Comparison of ENCODE assay signal across 15 mouse cellular contexts in genomic region chr4:106249028-106249782, GRCm38 (mm10).
DNase-seq lines count a peak whose midpoint lies in the region; ATAC-seq and TF ChIP-seq lines count a peak whose summit lies in the region.
"Had no signal": no experiment of that assay in that cellular context is flagged by ENCODE, and none has a peak within 500 bp of the region (broad histone marks: within the 10 kb centered on the region; RNA-seq: fewer than 3 reads in every experiment).

No protein-coding gene starts in this region.

- no peaks in the 10 kb centered on the region for H3K36me3 ChIP-seq in kidney, adult 2 months (ENCODE audit: control insufficient read depth, insufficient read depth, low read length)
- no peaks in the 10 kb centered on the region for H3K36me3 ChIP-seq in kidney, embryonic 14.5 days (ENCODE audit: control insufficient read depth, insufficient read depth, low read length)
- no peaks in the 10 kb centered on the region for H3K36me3 ChIP-seq in G1E (replicated peaks)
- H3K36me3 ChIP-seq in erythroblast, embryonic 14.5 days (ENCODE audit: control insufficient read depth), result peaks cover 9% of the 10 kb centered on the region
- H3K36me3 ChIP-seq in liver, embryonic 16.5 days (ENCODE audit: control insufficient read depth, insufficient read depth), result no peaks in the 10 kb centered on the region
- H3K36me3 ChIP-seq: heart, embryonic 12.5 days; hindbrain, embryonic 12.5 days; limb, embryonic 15.5 days had no signal

- no peak overlapping the region for H3K9ac ChIP-seq in kidney, embryonic 14.5 days (ENCODE audit: low read depth, low read length)
- peak overlapping the region; percentile 64 for H3K9ac ChIP-seq in liver, embryonic 16.5 days (ENCODE audit: low read depth, low read length)
- H3K9ac ChIP-seq: heart, embryonic 12.5 days; hindbrain, embryonic 12.5 days; limb, embryonic 15.5 days had no signal

- no peak overlapping the region for H3K27ac ChIP-seq in kidney, adult 2 months (ENCODE audit: insufficient read depth, low read depth, low read length)
- H3K27ac ChIP-seq in kidney, embryonic 14.5 days (ENCODE audit: low read depth, low read length), result no peak overlapping the region
- H3K27ac ChIP-seq in liver, embryonic 16.5 days (ENCODE audit: low read length), result peak overlapping the region; percentile 99
- H3K27ac ChIP-seq: hindbrain, embryonic 12.5 days; limb, embryonic 15.5 days had no signal

- WGBS in kidney, adult 2 months, result 78% methylated on average over 7 of the region's 7 CpGs
- WGBS in kidney, embryonic 14.5 days, result 83% methylated on average over 7 of the region's 7 CpGs
- WGBS in liver, embryonic 16.5 days (ENCODE audit: insufficient replicate concordance), result 24% methylated on average over 7 of the region's 7 CpGs

- DNase-seq in kidney, adult 2 months, result no peak
- DNase-seq in G1E (ENCODE audit: low spot score), result no peak
- no peak for DNase-seq in gastrocnemius, adult 8-10 months (ENCODE audit: low spot score in 2 of 2)
- DNase-seq in right cerebral cortex, postnatal 36 days (ENCODE audit: low spot score in 2 of 2), result no peak
- DNase-seq in urinary bladder, postnatal 4 days (ENCODE audit: low spot score in 2 of 2), result no peak
- DNase-seq: cerebellum, postnatal 36 days; kidney, postnatal 14 days had no signal

- TF ChIP-seq CTCF in kidney, adult 2 months (conservative IDR thresholded peaks at IDR 0.05; ENCODE audit: insufficient read depth, insufficient read length, low read depth, low read length), result 0 out of 2 replicates have a peak, but pooled peaks have one; percentile 12
- no peak for TF ChIP-seq CTCF in G1E (IDR thresholded peaks at IDR 0.05; ENCODE audit: low read depth, low read length)

- H3K27me3 ChIP-seq in kidney, adult 2 months (replicated peaks; ENCODE audit: control insufficient read depth, insufficient read depth, low read length), result no peaks in the 10 kb centered on the region
- H3K27me3 ChIP-seq in kidney, embryonic 14.5 days (ENCODE audit: control insufficient read depth, insufficient read depth, low read length), result no peaks in the 10 kb centered on the region
- no peaks in the 10 kb centered on the region for H3K27me3 ChIP-seq in G1E (ENCODE audit: insufficient read depth, low read length)
- H3K27me3 ChIP-seq in erythroblast, embryonic 14.5 days (ENCODE audit: control insufficient read depth), result no peaks in the 10 kb centered on the region
- no peaks in the 10 kb centered on the region for H3K27me3 ChIP-seq in liver, embryonic 16.5 days (ENCODE audit: control insufficient read depth, insufficient read depth, low read depth, low read length)
- H3K27me3 ChIP-seq: heart, embryonic 12.5 days; hindbrain, embryonic 12.5 days; limb, embryonic 15.5 days had no signal

- no peak for TF ChIP-seq POLR2A in kidney, adult 2 months (IDR thresholded peaks at IDR 0.05; ENCODE audit: low read depth, low read length)

- no peak overlapping the region for H3K4me2 ChIP-seq in kidney, embryonic 14.5 days (replicated peaks; ENCODE audit: low read depth, low read length)
- H3K4me2 ChIP-seq in liver, embryonic 16.5 days (ENCODE audit: low read depth, low read length), result peak overlapping the region; percentile 59
- H3K4me2 ChIP-seq: heart, embryonic 12.5 days; hindbrain, embryonic 12.5 days; limb, embryonic 15.5 days; midbrain, embryonic 11.5 days had no signal

- no peak for ATAC-seq in kidney, embryonic 14.5 days (ENCODE audit: low FRiP score, low TSS enrichment)
- ATAC-seq in G1E (ENCODE audit: extremely low read depth, insufficient number of reproducible peaks, low FRiP score, poor library complexity, severe bottlenecking), result peak; percentile 91
- peak; percentile 74 for ATAC-seq in liver, embryonic 16.5 days (ENCODE audit: low read depth)
- ATAC-seq: activated CD4-positive, CD25-positive, alpha-beta regulatory T cell, adult 4 months had no signal

- no peaks in the 10 kb centered on the region for H3K9me3 ChIP-seq in kidney, embryonic 14.5 days (ENCODE audit: control insufficient read depth, low read length)
- H3K9me3 ChIP-seq in G1E (replicated peaks), result 0 out of 2 replicates have a peak, but pooled peaks cover 5% of the 10 kb centered on the region
- H3K9me3 ChIP-seq in erythroblast, embryonic 14.5 days (ENCODE audit: control insufficient read depth, low read length), result peaks cover 13% of the 10 kb centered on the region
- 0 out of 2 replicates have a peak, but pooled peaks cover 2% of the 10 kb centered on the region for H3K9me3 ChIP-seq in liver, embryonic 16.5 days (replicated peaks; ENCODE audit: control insufficient read depth, low read length)
- H3K9me3 ChIP-seq: hindbrain, embryonic 12.5 days; limb, embryonic 15.5 days had no signal

- peaks cover 16% of the 10 kb centered on the region for H3K4me1 ChIP-seq in kidney, adult 2 months (ENCODE audit: control insufficient read depth, insufficient read depth, low read length)
- H3K4me1 ChIP-seq in kidney, embryonic 14.5 days (ENCODE audit: control insufficient read depth, insufficient read depth, low read length), result no peaks in the 10 kb centered on the region
- 0 out of 2 replicates have a peak, but pooled peaks cover 6% of the 10 kb centered on the region for H3K4me1 ChIP-seq in G1E (ENCODE audit: insufficient read depth, low read depth, low read length)
- H3K4me1 ChIP-seq in erythroblast, embryonic 14.5 days (ENCODE audit: control insufficient read depth), result peaks cover 68% of the 10 kb centered on the region
- peaks cover 35% of the 10 kb centered on the region for H3K4me1 ChIP-seq in liver, embryonic 16.5 days (ENCODE audit: control insufficient read depth, low read depth, low read length)
- H3K4me1 ChIP-seq: hindbrain, embryonic 12.5 days; limb, embryonic 15.5 days had no signal

- no peak overlapping the region for H3K4me3 ChIP-seq in kidney, adult 2 months (ENCODE audit: insufficient read depth, low read depth, low read length)
- no peak overlapping the region for H3K4me3 ChIP-seq in kidney, embryonic 14.5 days (ENCODE audit: low read length)
- H3K4me3 ChIP-seq in G1E (ENCODE audit: low read depth, low read length), result no peak overlapping the region
- H3K4me3 ChIP-seq in erythroblast, embryonic 14.5 days (replicated peaks), result peak overlapping the region; percentile 57
- H3K4me3 ChIP-seq in liver, embryonic 16.5 days (ENCODE audit: low read depth, low read length), result peak overlapping the region; percentile 19
- H3K4me3 ChIP-seq: heart, embryonic 12.5 days; hindbrain, embryonic 12.5 days; limb, embryonic 15.5 days had no signal

Comparison
In these comparisons a context has a peak if more than half of its experiments do, and no peak if none do; other contexts are left out.
1. H3K4me3 ChIP-seq: peak in erythroblast, embryonic 14.5 days (single experiment) and liver, embryonic 16.5 days (single experiment); none in kidney, adult 2 months (single experiment), kidney, embryonic 14.5 days (single experiment) and G1E (single experiment).